Mouse (Mus musculus): ENCODE results near the gene Nyx.

Gene Nyx

DNA sequence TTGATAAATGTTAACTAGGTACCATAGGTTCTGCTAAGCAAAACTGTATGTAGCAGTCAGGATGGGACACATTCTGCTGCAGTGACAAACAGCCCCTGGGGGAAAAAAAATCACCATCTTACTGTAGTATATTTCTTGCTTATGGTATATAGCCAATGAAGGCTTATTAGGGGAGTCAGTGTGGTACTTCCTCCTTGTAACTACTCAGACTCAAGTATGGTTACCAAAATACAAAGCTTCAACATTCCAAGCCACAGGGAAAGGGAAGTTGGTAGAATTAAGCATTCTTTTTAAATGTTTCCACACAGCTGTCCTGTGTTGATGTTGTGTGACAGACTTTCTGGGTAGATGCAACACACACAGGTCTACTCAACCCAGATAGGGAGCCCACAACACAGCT lies 27.0 kb downstream of the Nyx start:
- CTCF ChIA-PET: no interaction called here

- CTCF ChIA-PET: interaction anchor here (0.6 kb wide), 1 partner anchor 265 kb away, joined by 4 read pairs; no protein-coding TSS in a partner anchor
Observed at GRCm38 (mm10) chrX:13494892-13495703, 29.2 kb downstream of the Nyx start.

- CTCF ChIA-PET: no interaction called here
Observed at GRCm38 (mm10) chrX:13500284-13500683, 34.4 kb downstream of the Nyx start.

DNA sequence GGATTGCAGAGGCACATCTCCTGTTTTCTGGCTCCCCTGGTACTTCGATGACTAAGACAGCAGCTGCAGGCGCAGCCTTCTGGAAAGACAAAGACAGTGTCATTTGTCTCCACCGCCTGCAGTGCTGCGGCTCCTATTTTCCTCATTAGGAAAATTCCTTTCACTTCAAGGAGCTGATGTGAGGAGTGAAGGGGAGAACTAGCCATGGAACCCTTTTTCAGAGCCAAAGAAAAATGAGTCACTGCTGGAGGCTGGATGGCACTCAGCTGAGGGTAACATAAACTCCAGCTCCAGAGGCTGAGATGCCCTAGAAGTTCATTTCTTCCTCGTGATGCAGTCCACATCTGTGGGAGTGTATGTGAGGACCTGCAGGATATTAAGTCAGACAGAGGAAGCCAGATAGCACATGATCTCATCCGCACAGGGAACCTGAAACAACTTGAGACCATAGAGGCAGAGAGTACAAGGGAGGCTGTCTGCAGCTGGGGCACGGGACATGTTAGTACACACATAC lies 37.0 kb downstream of the Nyx start:
- CTCF ChIA-PET: no interaction called here

GRCm38 (mm10) chrX:13504389-13504788 lies 38.5 kb downstream of the Nyx start:
- CTCF ChIA-PET: no interaction called here

DNA sequence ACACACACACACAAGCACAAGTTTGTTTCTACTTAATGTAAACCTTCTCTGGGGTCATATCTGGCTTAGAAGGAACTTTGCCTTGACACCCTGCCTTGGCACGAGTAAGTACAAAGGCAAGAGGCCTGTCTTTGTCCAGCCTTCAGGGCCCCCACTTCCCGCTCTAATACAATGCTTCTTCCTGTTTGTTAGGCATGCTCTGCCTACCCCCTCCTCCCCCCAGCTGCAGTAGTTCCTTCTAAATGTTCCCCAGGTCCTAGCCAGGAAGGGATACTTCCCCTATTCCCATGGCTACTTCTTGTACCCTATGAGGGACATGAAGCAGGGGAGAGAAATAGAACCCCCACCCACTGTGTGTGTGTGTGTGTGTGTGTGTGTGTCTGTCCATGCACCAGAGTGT lies 40.5 kb downstream of the Nyx start:
- CTCF ChIA-PET: no interaction called here

DNA sequence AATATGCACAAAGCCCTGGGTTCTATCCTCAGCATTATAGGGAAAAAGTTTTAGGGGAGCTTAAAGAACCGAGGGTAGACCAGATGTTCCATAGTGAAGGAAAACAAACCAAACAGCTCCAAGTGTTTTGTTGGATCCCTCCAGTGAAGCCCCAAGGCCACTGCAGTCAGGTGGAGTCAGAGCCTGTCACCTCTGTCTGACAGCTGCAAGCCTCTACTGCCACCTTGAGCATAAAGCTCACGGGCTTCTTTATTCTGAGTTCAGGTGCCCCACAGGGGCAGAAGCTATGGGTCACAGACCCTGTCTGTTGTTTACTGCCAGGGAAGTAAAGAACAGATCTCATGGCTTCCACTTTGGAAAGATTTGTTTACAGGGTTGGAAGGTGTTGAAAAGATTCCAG lies 47.2 kb downstream of the Nyx start:
- CTCF ChIA-PET: no interaction called here

GRCm38 (mm10) chrX:13513864-13514263 lies 48.0 kb downstream of the Nyx start:
- CTCF ChIA-PET: no interaction called here

DNA sequence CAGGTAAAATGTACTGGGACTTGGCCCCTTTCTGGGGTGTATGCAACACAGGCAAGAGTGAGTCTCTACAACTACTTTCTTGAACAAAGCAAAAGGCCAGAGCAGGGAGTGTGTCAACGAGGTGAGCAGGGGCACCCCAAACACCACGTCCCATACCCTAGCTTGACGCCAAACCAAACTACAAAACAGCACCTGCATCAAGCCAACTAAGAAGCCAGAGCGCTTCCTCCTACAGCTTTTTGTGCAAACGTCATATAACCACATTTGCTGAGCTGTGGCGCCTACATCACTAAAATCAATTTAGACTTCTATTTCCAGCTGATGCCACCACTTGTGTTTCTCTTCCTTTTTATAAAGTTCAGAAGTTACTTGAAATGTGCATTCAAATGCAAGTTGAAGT lies 50.5 kb downstream of the Nyx start:
- CTCF ChIA-PET: no interaction called here

DNA sequence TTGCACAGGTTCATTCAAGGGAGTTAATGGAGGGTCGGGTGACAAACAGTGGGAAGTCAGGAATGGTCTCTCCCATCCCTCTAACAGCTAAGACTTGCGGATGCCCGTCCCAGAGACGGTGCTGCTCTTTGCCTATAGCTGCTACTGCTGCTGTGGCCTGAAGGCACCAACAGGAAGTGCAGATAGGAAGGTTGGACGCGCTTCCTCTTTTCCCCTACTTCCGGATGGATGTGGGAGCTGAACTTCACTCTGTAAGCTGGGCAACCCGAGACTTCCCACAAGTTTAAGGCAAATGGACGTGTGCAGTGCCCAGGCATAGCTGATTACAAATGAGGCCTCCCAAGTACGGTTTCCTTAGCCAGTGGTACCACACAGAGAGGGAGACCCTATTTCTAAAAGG lies 52.1 kb downstream of the Nyx start:
- CTCF ChIA-PET: no interaction called here

GRCm38 (mm10) chrX:13518781-13519407 lies 53.0 kb downstream of the Nyx start:
- CTCF ChIA-PET: no interaction called here

DNA sequence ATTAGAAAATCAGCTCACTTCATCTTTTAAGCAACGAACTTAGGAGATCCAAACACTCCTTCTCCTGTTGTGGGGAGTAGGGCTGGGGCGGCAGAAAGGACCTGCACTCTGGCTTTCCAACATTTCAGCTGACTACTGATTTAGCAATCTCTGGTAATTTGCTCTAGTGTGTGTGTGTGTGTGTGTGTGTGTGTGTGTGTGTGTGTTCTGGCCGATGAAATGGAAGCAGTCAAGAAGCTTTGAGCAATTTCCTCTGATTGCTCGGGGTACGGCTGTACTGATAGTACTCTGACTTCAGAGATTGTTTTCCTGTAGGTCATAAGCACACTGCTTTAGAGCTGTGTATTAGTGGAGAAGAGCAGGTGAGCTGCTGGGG lies 53.5 kb downstream of the Nyx start:
- CTCF ChIA-PET: no interaction called here

GRCm38 (mm10) chrX:13520566-13520965 lies 54.7 kb downstream of the Nyx start:
- CTCF ChIA-PET: no interaction called here

- CTCF ChIA-PET: no interaction called here
Observed at GRCm38 (mm10) chrX:13521288-13521687, 55.4 kb downstream of the Nyx start.

All from spleen, embryonic (tissue).